Mouse (Mus musculus): ENCODE measurements at regions not wholly inside any gene's neighbourhood (a gene's known extent, or its start where the extent isn't known, plus 50 kb on each side); places are given as distances from the start of the nearest gene placed in this dataset.

DNA sequence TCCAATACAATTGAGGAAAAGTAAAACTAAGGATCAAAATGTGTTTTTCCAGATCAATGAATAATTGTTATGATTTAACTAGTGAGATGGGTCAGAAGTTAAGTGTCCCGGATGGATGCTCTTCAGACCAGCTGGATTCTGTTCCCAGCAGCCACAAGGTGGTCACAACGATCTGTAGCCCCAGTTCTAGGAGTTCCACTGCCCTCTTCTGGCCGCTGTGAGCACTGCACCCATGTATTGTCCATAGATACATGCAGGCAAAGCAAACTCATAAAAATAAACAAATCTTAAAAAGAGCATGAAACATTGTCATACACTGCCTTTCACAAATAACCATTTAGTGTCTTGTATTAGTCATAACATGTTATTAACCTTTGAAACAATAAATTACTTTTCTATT is 96.3 kb upstream of the Gk2 start:
- Histone ChIP-seq H3K36me3 (ENCODE audit: control insufficient read depth, insufficient read depth, low read length, poor library complexity, severe bottlenecking) (no peaks in the 10 kb centered on the region), H3K4me1 (ENCODE audit: control insufficient read depth, insufficient read depth, low read length) (no peaks in the 10 kb centered on the region), H3K27me3 (ENCODE audit: control insufficient read depth, insufficient read depth, low read length, poor library complexity, severe bottlenecking) (no peaks in the 10 kb centered on the region), H3K9me3 (replicated peaks; ENCODE audit: control insufficient read depth, insufficient read depth, low read length, poor library complexity, severe bottlenecking) (no peaks in the 10 kb centered on the region), H3K4me3 (ENCODE audit: low read depth, low read length) (no peak overlapping the region), H3K9ac (ENCODE audit: low read depth, poor library complexity, severe bottlenecking) (no peak overlapping the region), H3K27ac (ENCODE audit: insufficient read depth, low read length) (no peak overlapping the region)
- TF ChIP-seq CTCF (IDR thresholded peaks at IDR 0.05; ENCODE audit: low read depth, low read length) = peak; percentile 83
- no peak for TF ChIP-seq POLR2A (IDR thresholded peaks at IDR 0.05; ENCODE audit: insufficient read depth, low read length)
- TF ChIP-seq EP300 (IDR thresholded peaks at IDR 0.05; ENCODE audit: insufficient read depth, low read depth, low read length) = no peak

DNA sequence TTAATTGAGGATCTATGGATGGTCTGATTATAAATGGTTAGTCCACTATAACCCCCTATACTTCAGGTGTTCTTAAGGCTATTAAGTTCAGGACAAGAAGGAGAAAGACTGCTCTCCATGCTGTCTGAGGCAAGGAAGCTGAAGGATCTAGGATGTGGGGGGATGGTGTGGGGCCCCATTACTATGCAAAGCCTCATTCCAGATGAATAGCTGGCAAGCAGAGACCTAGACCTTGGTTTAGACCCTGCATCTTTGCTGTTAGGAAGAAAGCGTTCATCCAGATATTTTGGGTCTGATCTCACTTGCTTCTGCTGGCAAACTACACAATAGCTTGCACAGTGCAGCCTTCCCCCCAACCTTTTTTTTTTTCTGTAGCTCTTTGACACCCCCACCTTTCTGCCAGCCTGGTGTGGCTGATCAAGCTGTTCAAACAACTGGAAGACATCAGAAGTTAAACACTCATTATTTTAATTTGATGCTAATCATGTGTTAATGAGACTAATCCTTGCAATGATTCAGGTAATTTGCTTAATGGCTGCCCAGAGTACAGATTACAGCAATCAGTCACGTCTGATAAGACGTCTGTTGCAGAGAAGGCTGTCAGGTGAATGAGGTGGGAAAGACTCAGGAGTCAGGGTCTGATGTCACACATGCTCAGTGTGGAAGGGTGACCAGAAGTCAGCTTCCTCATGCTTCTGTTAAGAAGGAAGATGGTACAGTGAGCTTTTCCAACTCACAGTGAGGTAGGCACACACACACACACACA is 80.9 kb upstream of the Gk2 start:
- Histone ChIP-seq H3K9me3 (replicated peaks; ENCODE audit: control insufficient read depth, insufficient read depth, low read length, poor library complexity, severe bottlenecking) (no peaks in the 10 kb centered on the region), H3K27me3 (ENCODE audit: control insufficient read depth, insufficient read depth, low read length, poor library complexity, severe bottlenecking) (no peaks in the 10 kb centered on the region), H3K36me3 (ENCODE audit: control insufficient read depth, insufficient read depth, low read length, poor library complexity, severe bottlenecking) (no peaks in the 10 kb centered on the region), H3K27ac (ENCODE audit: insufficient read depth, low read length) (no peak overlapping the region), H3K4me3 (ENCODE audit: low read depth, low read length) (no peak overlapping the region), H3K9ac (ENCODE audit: low read depth, poor library complexity, severe bottlenecking) (no peak overlapping the region), H3K4me1 (ENCODE audit: control insufficient read depth, insufficient read depth, low read length) (no peaks in the 10 kb centered on the region)
- TF ChIP-seq POLR2A (IDR thresholded peaks at IDR 0.05; ENCODE audit: insufficient read depth, low read length) (no peak), EP300 (IDR thresholded peaks at IDR 0.05; ENCODE audit: insufficient read depth, low read depth, low read length) (no peak), CTCF (IDR thresholded peaks at IDR 0.05; ENCODE audit: low read depth, low read length) (no peak)

DNA sequence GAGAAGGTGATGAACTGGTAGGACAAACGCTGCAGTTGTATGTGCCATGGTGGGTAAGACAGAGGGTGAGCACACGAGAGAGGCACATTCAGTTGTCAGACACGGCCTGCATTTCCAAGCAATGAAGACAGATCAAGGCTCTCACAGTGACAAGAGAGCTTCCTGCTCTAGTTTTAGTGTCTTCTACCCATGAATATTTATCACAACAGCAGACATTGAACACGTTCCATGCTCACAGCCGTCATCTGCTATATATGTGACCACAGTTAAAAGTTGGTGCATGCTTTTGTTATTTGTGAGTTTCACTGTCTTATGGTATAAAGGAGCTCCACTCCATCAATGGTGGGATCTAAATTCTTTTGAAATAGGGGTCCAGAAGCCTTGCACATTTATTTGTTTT is 76.9 kb upstream of the Gk2 start:
- TF ChIP-seq CTCF (IDR thresholded peaks at IDR 0.05; ENCODE audit: low read depth, low read length) (no peak), EP300 (IDR thresholded peaks at IDR 0.05; ENCODE audit: insufficient read depth, low read depth, low read length) (no peak), POLR2A (IDR thresholded peaks at IDR 0.05; ENCODE audit: insufficient read depth, low read length) (no peak)
- Histone ChIP-seq H3K4me1 (ENCODE audit: control insufficient read depth, insufficient read depth, low read length) (no peaks in the 10 kb centered on the region), H3K27me3 (ENCODE audit: control insufficient read depth, insufficient read depth, low read length, poor library complexity, severe bottlenecking) (no peaks in the 10 kb centered on the region), H3K36me3 (ENCODE audit: control insufficient read depth, insufficient read depth, low read length, poor library complexity, severe bottlenecking) (no peaks in the 10 kb centered on the region), H3K9me3 (replicated peaks; ENCODE audit: control insufficient read depth, insufficient read depth, low read length, poor library complexity, severe bottlenecking) (no peaks in the 10 kb centered on the region), H3K27ac (ENCODE audit: insufficient read depth, low read length) (no peak overlapping the region), H3K4me3 (ENCODE audit: low read depth, low read length) (no peak overlapping the region), H3K9ac (ENCODE audit: low read depth, poor library complexity, severe bottlenecking) (no peak overlapping the region)

DNA sequence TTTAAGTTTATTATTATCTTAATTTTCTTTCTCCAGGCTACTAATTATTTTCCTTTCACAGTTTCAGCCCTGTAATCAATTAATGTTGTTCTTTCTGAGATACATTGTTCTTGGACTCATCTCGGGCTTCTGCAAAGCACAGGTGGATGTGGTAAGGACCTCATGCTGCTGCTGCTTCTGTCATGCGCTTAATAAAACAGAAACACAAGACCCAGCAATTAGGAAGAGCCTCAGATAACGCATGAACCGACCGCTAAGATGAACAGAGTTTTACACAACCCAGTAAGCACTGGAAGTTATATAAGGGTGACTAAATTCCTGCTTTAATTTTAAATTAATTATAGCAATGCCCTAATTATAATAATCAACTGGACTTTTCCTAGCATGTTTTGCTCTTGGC is 70.7 kb upstream of the Gk2 start:
- no peak overlapping the region for H3K4me3 ChIP-seq (ENCODE audit: low read depth, low read length)
- no peak overlapping the region for H3K9ac ChIP-seq (ENCODE audit: low read depth, poor library complexity, severe bottlenecking)
- H3K36me3 ChIP-seq (ENCODE audit: control insufficient read depth, insufficient read depth, low read length, poor library complexity, severe bottlenecking) = no peaks in the 10 kb centered on the region
- H3K27me3 ChIP-seq (ENCODE audit: control insufficient read depth, insufficient read depth, low read length, poor library complexity, severe bottlenecking) = no peaks in the 10 kb centered on the region; the same call in 1 of the 2 replicates
- no peaks in the 10 kb centered on the region for H3K4me1 ChIP-seq (ENCODE audit: control insufficient read depth, insufficient read depth, low read length)
- TF ChIP-seq POLR2A (IDR thresholded peaks at IDR 0.05; ENCODE audit: insufficient read depth, low read length) (no peak), EP300 (IDR thresholded peaks at IDR 0.05; ENCODE audit: insufficient read depth, low read depth, low read length) (no peak), CTCF (IDR thresholded peaks at IDR 0.05; ENCODE audit: low read depth, low read length) (no peak)
- H3K27ac ChIP-seq (ENCODE audit: insufficient read depth, low read length) = no peak overlapping the region
- H3K9me3 ChIP-seq (replicated peaks; ENCODE audit: control insufficient read depth, insufficient read depth, low read length, poor library complexity, severe bottlenecking) = no peaks in the 10 kb centered on the region; the same call in 1 of the 2 replicates

Measured in ES-Bruce4 (cell line).